Mouse (Mus musculus): ENCODE measurements around the gene Rnf185. TPM values are rescaled to one million over a fixed set of nuclear protein-coding genes. Genes with fewer than 3 reads are reported as not detected.

Rnf185 gene
- 10 to 100 TPM; 26.7 to 28.9 TPM for total RNA-seq (2021)

DNA sequence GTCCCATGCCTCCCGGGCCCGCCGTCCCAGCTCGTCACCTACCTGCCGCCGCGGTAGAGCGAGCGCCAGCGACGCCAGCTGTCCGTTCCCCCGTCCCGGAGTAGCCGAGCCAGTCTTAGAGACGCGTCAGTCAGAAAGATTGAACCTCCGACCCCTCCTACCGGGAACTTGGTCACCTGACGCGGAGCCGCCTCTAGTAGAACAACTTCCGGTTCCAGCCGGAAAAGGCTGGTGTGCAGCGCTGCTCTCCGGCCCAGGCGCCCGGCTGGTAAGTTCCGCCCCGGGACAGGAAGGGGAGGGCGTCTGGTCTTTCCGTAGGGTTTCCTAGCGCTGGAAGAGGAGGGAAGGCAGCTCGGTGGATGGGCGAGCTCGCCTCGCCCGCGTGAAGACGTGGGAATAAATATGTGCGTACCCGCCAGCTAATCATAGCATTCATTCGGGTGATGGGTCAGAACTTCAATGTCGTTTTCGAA lies at the start of gene Rnf185:
Gene Rnf185 (minus strand): TSS at position 197 of the 473 bp plus-strand sequence.
- peak; percentile 94 for DNase-seq

DNA sequence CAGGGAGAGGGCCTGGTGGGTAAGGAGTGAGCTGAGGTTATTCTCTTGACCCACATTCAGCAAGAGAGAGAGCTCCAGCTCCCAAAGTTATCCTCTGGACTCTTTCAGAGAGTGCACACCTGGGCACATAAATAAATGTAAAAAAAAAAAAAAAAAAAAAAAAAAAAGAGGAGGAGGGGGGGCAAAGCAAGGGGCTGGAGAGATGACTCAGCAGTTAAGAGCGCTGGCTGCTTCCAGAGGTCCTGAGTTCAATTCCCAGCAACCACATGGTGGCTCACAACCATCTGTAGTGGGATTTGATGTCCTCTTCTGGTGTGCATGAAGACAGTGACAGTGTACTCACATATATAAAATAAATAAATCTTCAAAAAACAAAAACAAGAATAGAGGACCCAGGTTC lies 45.1 kb upstream of the Rnf185 start:
- no peak for DNase-seq

DNA sequence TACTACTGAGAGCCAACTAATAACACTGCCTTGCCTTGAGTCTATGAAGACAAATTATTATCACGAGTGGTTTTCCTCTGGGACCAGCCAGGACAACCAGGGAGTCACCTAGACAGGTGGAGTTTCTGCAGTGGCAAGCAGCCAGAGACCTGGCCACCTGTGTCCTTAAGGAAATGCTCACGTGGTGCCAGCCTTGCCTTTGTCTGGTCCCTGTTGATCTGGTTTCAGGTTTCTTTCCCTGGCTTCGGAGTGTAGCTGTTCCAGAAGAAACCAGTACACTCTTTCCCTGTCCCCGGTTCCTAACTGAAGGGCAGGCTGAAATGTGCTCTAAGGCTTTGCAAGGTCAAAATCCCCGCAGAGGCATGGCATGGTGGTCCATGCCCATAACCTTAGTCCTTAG lies 44.6 kb upstream of the Rnf185 start:
- DNase-seq = no peak

DNA sequence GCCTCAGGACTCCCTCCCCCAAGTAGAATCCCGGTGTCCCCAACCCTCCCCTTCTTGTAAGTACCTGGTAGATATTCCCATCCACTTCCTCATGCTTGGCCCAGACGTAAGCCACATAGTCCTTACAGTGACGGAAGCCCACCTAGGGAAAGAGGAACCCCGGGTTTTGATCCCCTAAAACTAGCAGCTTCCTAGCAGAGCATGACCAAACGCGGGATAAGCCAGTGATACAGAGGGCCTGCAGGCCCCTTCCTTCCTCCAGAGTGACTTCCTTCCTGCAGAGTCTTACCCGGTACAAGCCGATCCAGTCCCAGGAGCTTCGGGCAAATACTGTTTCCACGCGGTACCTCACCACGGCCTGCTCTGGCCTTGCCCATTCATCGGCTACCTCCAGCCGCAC lies 43.3 kb upstream of the Rnf185 start:
- no peak for DNase-seq

DNA sequence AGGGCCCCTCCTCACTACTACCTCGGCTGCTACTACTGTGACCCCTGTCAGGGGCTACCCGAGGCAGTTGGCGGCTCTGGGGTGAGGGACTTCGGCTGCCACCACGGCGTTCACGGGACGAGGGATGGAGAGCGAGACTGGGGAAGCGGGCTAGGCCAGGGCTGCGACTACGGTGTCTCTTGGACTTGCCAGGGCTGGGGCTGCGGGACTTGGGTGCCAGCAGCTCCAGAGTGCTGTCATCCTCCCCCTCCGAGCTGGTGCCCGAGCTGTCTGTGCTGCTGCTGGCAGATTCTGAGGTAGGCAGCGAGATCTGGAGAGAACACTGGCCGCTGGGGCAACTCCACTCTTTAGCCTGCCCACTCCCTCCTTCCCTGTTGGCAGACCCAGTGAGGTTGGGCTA lies 42.7 kb upstream of the Rnf185 start:
- no peak for DNase-seq

DNA sequence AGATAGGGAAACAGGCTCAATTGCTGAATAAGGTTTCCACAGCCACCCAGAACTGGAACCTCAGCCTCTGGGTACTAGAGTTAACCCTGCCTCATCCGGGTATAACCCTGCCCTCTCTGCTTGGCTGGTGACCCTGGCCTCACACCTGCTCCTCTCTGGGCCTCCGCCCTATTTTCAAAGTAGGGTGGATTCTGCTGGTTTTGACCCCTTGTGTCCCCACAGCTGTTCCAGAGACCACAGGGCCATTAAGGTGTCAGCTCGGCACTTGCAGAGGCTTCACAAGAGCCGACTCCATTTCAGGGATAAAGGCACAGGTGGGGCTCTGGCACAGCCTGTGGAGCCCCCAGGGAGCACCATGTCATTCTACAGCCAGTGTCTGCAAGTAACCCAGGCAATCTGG lies 40.6 kb upstream of the Rnf185 start:
- DNase-seq = no peak

DNA sequence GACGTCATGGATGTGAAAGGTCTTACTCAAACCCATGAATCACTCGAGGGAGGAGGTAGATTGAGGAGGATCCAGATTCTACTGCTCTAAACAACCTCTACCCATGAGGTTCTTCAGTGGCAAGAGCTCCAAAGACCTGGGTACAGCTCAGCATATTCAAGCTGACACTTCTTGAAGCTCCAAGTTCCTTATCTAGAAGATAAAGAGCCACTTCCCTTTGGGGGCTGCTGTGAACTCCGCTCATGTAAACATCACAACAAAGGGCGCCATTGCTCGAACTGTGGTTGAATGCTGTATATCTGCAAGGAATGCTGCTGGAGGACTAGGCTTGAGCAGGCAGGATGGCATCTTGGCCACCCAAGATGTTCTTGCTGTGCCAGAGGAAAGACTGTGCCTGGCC lies 36.9 kb upstream of the Rnf185 start:
- DNase-seq = no peak

DNA sequence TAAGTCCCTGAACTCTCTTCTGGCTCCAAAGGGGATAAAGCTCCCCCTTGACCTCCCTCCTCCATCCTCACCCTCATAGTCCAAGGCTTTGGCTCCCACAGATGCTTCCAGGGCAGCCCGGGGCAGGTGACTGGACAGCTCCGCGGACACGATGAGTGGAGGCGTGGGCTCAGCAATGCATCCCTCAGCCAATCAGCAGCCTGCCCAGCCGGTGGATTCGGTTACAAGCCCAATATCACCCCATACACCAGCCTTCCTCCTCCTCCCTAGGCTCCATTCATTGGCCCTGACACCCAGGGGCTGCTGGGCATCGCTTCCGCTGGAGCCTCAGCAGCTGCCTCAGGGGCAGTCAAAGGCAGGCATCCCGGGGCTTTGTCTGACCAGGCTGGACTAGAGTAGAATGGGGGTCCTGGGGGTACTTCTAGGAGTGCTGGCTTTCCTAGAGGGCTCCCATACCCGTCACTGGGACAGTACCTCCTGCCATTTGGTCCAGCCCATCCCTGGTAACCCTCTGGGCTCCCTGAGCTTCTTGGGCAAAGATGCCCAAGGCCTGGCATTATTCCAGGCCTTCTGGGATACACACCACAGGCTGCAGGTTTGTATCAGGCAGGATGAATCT lies 35.9 kb upstream of the Rnf185 start, which contains the start of gene Pla2g3:
Gene Pla2g3 (plus strand): TSS at position 333 of the 619 bp plus-strand sequence.
- DNase-seq = no peak

DNA sequence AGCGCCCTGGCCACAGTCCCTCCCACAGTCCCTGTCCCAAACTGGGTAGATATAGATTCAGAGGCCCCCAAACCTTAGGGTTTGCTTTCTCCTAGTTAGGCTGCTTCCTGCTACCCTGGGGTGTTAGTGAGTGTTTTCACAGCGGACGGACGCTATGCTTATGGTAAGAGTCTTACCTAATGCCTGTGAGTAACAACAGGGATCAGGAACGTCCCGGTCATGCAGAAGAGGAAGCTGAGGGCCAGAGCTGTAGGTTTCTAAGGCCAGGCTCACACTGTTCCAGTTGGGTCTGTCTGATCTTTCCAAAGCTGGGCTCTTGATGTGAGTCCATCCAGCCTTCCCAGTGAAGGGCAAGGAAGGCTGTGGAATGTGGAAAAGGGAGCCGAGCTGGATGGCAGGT lies 34.2 kb upstream of the Rnf185 start:
- DNase-seq = no peak

DNA sequence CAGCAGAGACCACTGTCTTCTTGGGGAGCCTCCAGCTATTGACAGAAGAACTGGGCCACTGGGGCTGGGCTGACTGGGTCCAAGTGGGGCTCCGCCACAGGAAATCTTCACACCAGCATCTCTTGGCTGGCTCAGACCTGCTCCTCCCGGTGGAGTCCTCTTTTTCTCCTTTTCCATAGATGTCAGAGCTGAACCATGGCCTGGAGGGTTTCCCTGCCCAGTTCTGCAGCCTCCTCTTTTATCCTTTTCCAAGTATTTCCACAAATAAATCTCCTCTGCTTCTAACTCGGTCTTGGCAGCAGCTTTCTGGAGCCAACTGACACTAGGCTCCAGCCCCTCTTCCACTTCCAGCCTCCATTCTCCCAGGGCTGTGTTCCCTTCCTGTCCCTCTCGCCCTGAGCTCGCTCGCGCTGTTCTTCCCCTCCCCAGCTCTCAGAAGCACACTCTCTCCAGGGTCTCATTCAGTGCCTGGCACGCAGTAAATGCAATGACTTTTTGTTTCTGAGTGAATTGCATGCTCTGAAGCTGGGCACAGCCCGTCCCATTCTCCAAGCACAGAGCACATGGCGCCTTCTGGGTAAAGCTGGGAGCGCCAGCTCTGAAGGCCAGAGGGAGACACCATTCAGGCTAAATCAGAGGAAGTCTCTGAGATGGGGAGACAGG lies 31.9 kb upstream of the Rnf185 start:
- no peak for DNase-seq

DNA sequence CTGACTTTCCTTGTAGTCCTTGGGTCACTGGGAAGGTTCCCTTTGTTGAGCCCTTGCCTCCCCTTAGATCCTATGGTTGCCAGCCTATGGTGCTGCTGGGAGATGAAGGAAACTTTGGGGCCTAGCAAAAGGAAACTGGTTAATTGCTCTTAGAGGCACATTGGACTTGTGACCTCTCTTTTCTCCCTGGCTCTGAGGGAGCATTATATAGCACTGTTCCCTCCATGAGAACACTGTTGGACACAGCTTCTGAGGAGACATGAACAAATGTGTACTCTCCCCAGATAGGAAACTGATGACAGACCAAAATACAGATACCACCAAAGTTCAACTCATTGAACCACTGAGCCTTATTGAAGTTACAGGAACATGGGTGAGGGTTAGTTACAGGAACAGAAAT lies 23.3 kb upstream of the Rnf185 start:
- DNase-seq = no peak

DNA sequence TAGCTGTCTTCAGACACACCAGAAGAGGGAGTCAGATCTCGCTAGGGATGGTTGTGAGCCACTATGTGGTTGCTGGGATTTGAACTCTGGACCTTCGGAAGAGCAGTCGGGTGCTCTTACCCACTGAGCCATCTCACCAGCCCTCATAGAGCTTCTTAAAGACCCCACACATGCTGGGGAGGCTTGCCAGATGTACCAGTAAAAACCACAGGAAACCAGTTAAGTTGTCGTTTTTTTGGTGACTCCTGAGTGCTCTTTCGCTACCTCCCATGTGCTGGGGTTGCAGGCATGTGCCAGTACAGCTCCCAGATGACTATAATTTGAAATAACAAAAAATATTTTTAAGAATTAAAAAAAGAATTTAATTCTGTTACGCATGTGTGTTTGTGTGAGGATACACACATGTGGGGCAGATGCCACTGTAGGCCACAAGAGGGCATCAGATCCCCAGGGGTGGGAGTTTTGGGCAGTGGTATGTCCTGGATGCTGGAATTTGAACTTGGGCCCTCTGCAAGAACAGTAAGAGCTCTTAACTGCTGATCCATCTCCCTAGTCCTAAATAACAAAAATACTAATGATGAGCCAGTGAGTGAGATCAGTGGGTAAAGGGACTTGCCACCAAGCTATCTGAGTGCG lies 22.4 kb upstream of the Rnf185 start:
- peak; percentile 39 for DNase-seq

DNA sequence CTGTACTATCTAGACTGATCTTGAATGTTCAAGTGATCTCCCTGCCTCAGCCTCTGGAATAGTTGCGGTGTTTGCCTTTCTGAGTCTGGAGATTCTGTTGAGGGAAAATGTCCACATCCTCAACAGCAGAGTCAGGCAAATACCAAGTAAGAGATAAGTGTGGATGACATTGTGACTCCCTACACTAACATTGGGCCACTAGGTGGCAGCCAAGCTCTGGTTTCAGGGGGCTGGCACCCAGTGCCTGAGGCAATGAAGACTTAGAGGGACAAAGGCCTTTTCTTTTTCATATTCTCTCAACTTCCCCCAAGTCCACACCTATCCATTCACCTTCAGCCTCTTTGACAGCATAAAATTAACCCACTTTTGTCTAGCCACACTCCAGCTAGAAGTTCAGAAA lies 20.3 kb upstream of the Rnf185 start:
- peak; percentile 93 for DNase-seq

DNA sequence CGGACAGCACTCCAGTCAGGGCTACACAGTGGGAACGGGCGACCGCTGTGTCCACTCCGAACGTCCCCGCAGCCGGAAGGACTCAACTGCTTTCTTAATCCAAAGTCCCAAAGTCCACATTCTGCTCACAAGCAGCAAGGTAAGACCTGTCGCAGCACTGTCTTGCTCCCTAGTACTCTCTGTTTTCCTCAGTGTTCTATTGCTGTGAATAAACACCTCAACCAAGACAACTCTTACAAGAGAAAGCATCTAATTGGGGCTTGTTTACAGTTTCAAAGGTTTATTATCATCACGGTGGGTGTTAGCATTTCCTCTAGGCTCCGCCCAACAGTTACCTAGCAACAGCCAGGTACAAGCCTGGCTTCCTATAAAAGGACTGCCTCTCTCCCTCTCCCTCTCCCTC lies 19.3 kb upstream of the Rnf185 start:
- DNase-seq = no peak

DNA sequence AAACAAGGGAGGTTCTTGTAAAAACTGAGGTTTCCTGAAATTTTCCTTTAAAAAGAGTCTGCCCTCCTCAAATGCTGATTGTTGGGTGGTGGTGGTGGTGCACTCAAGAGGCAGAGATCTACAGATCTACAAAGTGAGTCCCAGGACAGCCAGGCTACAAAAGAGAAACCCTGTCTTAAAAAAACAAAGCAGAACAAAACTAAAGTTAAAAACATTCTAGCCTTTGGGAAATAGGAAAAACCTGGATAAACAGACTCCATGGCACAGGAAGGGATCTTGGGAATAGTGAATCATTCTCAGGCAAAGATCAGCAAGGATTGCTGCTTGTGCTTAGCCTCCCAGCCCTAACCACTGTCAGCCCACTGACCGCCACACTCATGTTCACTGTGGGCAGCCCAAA lies 10.7 kb upstream of the Rnf185 start:
- DNase-seq = no peak

DNA sequence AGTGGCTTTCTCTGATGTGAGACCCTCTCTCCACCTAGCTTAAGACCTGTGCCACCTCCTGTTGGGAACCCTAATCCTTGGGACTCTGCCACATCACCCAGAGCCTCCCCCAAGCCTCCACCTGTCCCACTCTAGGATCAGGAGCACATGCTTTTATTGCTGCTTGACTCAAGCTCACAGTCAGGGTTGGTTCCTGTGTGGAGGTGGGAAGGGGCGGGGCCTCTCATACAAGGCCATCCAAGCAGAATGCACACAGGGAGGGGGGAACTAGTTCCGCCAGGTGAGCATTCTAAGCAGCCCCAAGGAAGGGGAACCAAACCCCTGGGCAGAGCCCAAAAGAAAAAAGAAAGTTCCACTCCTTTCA lies 6.9 kb upstream of the Rnf185 start:
- DNase-seq = no peak

DNA sequence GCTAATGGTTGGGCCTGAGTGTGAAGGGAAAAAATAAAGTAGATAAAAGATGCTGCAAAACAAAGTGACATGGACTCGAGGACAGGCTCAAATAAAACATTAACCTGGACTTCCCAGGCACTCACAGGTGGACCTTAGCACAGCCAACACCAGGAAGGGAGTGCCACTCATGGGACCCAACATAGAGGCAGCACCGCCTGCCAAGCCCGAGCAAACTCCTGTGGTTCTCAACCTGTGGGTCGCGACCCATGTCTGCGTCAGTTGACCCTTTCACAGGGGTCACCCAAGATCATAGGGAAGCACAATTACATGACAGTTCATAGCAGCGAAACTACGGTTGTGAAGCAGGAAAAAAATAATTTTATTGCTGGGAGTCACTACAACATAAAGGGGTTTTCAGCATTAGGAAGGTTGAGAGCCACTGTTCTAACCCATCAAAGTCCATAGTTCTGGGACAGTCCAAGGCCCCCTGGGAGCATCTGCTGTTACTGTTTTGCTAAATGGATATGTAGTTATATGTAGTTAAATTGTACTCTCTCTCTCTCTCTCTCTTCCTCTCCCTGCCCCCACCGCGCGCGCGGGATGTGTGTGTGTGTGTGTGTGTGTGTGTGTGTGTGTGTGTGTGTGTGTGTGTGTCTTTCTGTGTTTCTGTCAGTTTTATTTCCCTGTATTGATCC lies 6.4 kb upstream of the Rnf185 start:
- DNase-seq = no peak

DNA sequence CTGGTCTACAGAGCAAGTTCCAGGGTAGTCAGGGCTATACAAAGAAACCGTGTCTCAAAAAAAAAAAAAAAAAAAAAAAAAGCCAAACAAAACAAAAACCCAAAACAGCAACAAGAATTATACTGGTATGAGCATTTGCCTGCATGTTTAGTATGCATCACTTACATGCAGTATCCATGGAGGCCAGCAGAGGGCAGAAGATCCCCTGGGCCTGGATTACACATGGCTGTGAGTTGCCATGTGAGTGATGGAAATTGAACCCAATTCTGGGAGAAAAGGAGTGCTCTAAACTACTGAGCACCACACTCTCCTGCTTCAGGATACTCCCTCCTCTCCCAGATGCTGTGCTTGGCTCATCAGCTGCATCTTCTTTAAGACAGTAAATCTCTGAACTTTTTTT lies 4.2 kb upstream of the Rnf185 start:
- peak; percentile 77 for DNase-seq

DNA sequence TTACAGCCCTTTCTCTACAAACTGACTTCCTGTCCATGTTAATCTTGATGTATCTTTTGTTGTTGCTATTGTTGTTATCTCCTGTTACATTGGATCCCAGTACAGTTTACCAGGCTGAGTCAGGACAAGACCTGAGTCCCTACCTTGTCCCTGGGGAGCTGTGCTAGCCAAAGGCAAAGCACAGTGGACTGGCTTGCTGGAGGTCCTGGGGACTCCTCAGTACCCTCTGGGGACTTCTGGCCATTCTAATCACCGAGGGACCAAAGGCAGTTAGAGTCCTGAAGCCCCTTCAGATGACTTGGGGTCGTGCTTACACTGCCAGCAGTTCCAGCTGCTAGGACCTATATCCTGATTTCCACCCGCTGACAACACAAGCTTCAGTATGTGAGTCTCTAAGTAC lies 2.3 kb upstream of the Rnf185 start:
- no peak for DNase-seq

DNA sequence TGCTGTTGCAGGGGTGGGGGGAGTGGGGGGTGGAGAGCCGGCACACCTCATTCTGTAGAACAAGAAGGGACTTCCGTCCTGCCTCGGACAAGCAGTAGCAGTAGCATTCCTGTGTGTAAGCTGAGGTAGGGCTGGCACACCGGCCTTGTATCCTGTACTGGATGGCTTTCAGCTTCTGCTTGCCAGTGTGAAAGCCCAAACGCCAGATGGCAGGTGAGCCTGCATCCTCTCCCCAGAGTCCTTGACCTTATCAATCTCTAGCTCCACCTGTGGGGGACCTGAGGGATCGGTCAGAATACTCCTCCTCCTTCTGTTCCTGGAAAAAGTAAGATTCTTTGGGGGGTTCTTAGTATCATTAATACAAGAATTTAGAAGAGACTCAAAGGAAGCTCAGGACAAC lies 1.3 kb upstream of the Rnf185 start:
- DNase-seq = peak; percentile 11

DNA sequence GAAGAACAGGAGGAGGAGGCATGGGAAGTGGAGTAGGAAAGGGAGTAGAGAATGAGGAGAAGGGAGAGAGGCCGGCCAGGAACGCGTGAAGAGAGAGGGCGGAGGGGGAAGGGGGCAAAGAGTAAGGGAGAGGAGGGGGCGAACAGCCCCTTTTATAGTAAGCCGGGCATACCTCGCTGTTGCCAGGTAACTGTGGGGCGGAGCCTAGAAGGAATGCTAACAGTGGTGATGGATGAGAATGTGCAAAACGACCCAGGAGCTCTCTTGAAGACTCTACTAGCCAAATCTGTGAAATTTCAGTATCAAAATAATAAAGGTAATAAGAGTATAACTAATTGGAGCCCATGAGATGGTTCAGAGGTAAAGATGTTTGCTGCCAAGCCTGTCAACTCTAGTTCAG lies 606 bp upstream of the Rnf185 start:
- DNase-seq = peak; percentile 25

DNA sequence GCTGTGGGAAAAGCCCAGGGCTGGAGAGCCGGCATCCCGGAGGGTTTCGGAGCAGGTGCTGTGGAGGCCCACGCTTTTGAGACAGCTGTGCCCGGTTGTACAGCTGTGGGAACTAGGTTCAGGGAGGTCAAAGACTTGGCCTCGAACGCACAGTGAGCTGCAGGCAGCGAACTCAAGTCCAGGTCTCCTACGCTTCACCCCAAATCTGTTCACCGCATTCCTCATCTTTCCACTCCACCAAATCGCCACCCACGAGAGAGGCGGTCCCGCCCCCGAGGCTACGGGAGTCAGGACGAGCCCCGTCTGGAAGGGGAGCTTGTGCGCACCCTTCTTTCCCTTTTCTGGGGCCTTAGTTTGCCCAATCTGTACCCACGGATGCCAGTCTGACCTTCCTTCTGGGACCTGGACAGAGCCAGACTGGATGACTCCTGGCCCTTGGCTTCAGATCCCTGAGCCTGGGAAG lies 431 bp downstream of the Rnf185 start:
- DNase-seq = peak; percentile 55

DNA sequence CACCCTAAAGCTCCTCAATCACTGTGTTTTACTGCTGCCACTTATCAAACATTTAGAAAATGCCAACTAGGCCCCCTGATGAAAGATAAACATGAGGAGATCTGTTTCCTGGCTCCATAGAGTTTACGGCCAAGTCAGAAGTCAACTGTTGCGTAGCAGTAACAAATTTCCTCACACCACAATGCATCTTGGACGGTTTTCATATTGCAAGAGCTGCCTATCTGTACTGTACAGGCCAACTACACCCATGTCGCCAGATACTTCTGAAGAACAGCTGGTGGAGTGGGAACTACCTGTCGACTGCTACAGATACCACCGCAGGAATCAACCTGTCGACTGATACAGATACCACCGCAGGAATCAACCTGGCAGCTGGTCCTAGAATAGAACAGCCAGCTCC lies 7.3 kb downstream of the Rnf185 start:
- no peak for DNase-seq

All from heart, postnatal 4 days (tissue).